Mouse (Mus musculus): ENCODE measurements around the gene Hap1. TPM values are rescaled to one million over a fixed set of nuclear protein-coding genes. Genes with fewer than 3 reads are reported as not detected.
A peak's percentile ranks its signal among the peaks of the same experiment; 100 is the strongest.

The Hap1 gene
- polyA plus RNA-seq, 1 experiment, result 11.9 TPM

DNA sequence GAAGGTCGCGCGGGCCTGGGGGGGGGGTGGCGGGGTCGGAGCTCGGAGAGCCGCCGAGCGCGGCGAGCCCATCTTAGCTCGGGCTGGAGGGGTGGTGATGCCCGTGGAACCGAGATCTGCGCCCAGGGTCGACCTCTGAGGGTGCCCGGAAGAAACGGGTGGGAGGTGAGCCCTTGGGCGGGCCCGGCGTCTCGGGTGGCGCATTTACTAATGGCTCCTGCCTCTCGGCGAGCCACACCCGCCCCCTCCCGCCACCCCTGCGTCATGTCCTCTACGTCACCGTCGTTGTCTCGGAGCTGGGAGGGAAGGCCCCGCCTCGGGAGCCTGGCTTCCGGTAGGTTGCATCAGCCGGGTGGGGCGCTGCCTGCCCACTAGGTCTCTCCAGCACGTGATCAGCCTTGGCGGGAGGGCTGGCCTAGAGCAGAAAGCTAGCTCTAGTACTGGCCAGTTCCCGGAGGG, 35.7 kb downstream of the Hap1 start:
- TF ChIP-seq POLR2A (IDR thresholded peaks at IDR 0.05; ENCODE audit: borderline replicate concordance, control insufficient read depth, low read depth, low read length) (peak; percentile 94), CTCF (IDR thresholded peaks at IDR 0.05; ENCODE audit: control insufficient read depth, insufficient read depth, low read length) (no peak; the same call in 1 of the 2 replicates)
- Histone ChIP-seq H3K27ac (ENCODE audit: control insufficient read depth, insufficient read depth, low read depth, low read length, poor library complexity) (peak overlapping the region; percentile 99), H3K4me1 (ENCODE audit: control insufficient read depth, insufficient read depth, low read length) (no peaks in the 10 kb centered on the region; the same call in 1 of the 2 replicates), H3K4me3 (replicated peaks; ENCODE audit: control insufficient read depth, low read depth, low read length) (peak overlapping the region; percentile 92)
- under 1% methylated on average over 36 of the region's 40 CpGs for WGBS

DNA sequence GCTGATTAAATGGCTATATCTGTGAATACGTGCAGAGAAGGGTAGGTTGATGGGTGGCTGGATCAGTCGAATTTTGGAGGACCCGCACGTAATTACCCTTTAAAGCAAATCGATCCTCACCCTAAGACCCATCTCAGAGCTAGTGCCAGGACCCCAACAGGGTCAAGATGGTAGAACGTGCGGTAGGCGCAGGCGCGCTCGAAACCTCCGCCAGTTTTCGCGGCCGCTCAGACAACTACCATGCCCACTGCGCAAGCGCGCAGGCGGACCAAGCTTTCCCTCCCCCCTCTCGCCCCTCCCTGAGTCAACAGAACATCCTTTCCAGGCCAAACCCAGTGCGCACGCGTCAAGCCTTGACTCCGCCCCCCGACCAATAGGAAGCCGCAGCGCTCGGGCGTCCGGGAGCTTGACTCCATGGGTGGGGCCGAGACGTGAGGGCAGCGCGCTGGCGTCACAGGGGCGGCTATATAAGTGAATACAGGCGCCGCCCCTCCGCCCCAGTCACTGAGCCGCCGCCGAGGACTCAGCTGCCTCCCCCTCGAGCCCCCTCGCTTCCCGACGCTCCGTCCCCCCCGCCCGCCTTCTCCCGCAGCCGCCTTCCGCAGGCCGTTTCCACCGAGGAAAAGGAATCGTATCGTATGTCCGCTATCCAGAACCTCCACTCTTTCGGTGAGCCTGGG, 36.3 kb downstream of the Hap1 start, which contains the start of gene Eif1:
TSS of gene Eif1 (plus strand) at position 394 of the 680 bp plus-strand sequence.
- Histone ChIP-seq H3K4me3 (replicated peaks; ENCODE audit: control insufficient read depth, low read depth, low read length) (peak within 1 kb of the TSS; percentile 92), H3K4me1 (ENCODE audit: control insufficient read depth, insufficient read depth, low read length) (no peaks in the 10 kb centered on the region; the same call in 1 of the 2 replicates), H3K27ac (ENCODE audit: control insufficient read depth, insufficient read depth, low read depth, low read length, poor library complexity) (peak within 1 kb of the TSS; percentile 99)
- WGBS, result under 1% methylated on average over 58 of the region's 58 CpGs
- TF ChIP-seq POLR2A (IDR thresholded peaks at IDR 0.05; ENCODE audit: borderline replicate concordance, control insufficient read depth, low read depth, low read length), result peak; percentile 39; the same call in 1 of the 2 replicates
- no peak for TF ChIP-seq CTCF (IDR thresholded peaks at IDR 0.05; ENCODE audit: control insufficient read depth, insufficient read depth, low read length)

DNA sequence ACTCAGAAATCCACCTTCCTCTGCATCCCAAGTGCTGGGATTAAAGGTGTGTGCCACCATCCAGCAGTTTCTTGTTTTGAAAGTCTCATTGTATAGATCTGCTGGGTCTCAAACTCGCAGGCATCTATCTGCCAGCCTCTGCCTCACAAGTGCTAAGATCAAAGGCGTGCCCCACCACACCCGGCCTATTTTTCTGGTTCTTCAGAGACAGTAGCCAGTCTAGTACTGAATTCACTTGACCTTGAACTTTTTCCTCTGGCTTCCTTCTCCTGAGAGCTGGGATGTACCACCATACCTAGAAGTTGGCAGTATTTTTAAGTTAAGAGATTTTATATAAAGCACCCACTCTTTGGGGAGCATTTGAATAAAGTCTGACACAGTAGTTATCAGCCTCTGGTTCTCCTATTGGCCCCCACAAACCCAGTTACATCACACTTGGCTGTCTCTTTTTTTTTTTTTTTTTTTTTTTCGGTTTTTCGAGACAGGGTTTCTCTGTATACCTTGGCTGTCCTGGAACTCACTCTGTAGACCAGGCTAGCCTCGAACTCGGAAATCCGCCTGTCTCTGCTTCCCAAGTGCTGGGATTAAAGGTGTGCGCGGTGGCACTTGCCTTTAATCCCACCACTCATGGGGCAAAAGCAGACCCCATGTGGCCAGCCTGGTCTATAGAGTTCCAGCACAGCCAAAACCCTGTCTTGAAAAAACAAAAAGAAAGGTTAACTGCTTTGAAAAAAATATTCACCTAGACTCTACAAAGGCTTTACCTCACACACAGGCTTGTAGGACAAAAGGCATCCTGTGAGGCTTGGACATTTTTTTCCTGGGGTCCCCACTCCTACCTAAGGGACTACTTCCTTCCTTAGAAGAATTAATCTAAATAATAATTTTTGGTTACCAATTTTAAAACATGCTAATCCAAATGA, 37.1 kb downstream of the Hap1 start:
- H3K27ac ChIP-seq (ENCODE audit: control insufficient read depth, insufficient read depth, low read depth, low read length, poor library complexity), result peak overlapping the region; percentile 74

DNA sequence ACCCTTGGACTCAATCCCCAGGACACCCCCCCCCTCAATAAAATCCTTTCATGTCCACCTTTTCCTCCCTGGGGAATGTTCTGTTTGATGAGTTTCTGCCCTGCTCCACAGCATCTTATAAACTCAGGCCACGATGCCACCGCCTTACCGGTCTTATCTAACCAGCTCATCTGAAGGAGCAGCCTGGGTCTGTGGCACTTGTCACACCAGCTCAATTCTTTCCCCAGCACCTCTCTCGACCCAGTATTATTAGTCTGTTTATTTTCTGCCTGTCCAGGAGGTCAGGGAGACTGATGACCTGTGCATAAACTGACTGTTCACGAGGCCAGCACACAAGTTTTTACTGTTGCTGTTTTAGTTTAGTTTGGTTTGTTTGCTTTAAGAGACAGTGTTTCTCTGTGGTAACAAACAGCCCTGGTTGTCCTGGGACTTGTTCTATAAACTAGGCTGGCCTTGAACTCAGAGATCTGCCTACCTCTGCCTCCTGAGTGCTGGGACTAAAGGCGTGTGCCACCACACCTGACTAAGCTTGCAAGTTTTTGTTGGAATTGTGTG, 38.0 kb downstream of the Hap1 start:
- Histone ChIP-seq H3K4me3 (replicated peaks; ENCODE audit: control insufficient read depth, low read depth, low read length) (no peak overlapping the region), H3K4me1 (ENCODE audit: control insufficient read depth, insufficient read depth, low read length) (no peaks in the 10 kb centered on the region; the same call in 1 of the 2 replicates), H3K27ac (ENCODE audit: control insufficient read depth, insufficient read depth, low read depth, low read length, poor library complexity) (peak overlapping the region; percentile 57; the same call in 1 of the 2 replicates)
- TF ChIP-seq CTCF (IDR thresholded peaks at IDR 0.05; ENCODE audit: control insufficient read depth, insufficient read depth, low read length), result no peak
- no peak for TF ChIP-seq POLR2A (IDR thresholded peaks at IDR 0.05; ENCODE audit: borderline replicate concordance, control insufficient read depth, low read depth, low read length)
- 66% methylated on average over 6 of the region's 6 CpGs for WGBS

More for the DNA sequence above, 37.1 kb downstream of the Hap1 start:
- H3K4me3 ChIP-seq (replicated peaks; ENCODE audit: control insufficient read depth, low read depth, low read length), result no peak overlapping the region
- WGBS, result 67% methylated on average over 10 of the region's 10 CpGs
- TF ChIP-seq POLR2A (IDR thresholded peaks at IDR 0.05; ENCODE audit: borderline replicate concordance, control insufficient read depth, low read depth, low read length) (no peak), CTCF (IDR thresholded peaks at IDR 0.05; ENCODE audit: control insufficient read depth, insufficient read depth, low read length) (no peak)
- no peaks in the 10 kb centered on the region; the same call in 1 of the 2 replicates for H3K4me1 ChIP-seq (ENCODE audit: control insufficient read depth, insufficient read depth, low read length)

DNA sequence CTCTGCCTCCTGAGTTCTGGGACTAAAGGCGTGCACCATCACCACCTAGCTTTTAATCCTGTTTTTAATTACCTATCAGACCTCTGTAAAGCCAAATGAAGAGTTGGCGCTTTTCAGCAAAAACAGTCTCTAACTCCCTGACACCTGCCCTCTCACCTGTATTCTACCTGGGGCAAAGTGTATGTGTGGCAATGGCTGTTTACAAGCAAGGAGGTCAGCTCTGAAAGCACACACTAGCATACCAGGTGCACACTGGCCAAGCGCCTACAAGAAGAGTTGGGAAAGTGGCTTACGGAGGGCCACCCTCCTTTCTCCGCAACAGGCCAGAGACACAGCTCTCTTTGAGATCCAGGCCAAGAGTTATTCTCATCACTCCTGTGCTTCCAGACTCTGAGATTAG, 40.5 kb downstream of the Hap1 start:
- no peak for TF ChIP-seq CTCF (IDR thresholded peaks at IDR 0.05; ENCODE audit: control insufficient read depth, insufficient read depth, low read length)
- H3K4me3 ChIP-seq (replicated peaks; ENCODE audit: control insufficient read depth, low read depth, low read length), result no peak overlapping the region
- no peak overlapping the region for H3K27ac ChIP-seq (ENCODE audit: control insufficient read depth, insufficient read depth, low read depth, low read length, poor library complexity)
- no peaks in the 10 kb centered on the region for H3K4me1 ChIP-seq (ENCODE audit: control insufficient read depth, insufficient read depth, low read length)
- 91% methylated on average over 5 of the region's 5 CpGs for WGBS

DNA sequence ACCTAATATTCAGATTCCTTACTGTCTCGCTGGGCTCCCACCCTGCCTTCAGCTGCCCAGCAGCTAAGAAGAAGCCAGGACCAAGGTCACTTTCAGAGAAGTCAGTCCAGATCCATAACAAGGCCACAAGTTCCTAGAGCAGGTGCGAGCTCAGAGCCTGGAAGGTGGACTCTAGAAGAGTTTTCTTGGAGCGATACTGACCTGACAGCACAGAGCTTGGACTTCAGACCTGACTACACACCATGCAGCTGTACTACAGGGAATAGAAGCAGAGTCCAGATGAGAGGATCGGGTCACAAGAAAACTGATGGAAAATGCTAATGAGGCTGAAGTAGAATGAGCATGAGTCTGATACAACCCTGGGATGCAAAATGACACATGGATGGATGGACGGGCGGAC, 42.5 kb downstream of the Hap1 start:
- 92% methylated on average over 6 of the region's 6 CpGs for WGBS
- TF ChIP-seq POLR2A (IDR thresholded peaks at IDR 0.05; ENCODE audit: borderline replicate concordance, control insufficient read depth, low read depth, low read length) (no peak), CTCF (IDR thresholded peaks at IDR 0.05; ENCODE audit: control insufficient read depth, insufficient read depth, low read length) (no peak)
- H3K27ac ChIP-seq (ENCODE audit: control insufficient read depth, insufficient read depth, low read depth, low read length, poor library complexity), result no peak overlapping the region
- H3K4me3 ChIP-seq (replicated peaks; ENCODE audit: control insufficient read depth, low read depth, low read length), result no peak overlapping the region
- H3K4me1 ChIP-seq (ENCODE audit: control insufficient read depth, insufficient read depth, low read length), result no peaks in the 10 kb centered on the region

DNA sequence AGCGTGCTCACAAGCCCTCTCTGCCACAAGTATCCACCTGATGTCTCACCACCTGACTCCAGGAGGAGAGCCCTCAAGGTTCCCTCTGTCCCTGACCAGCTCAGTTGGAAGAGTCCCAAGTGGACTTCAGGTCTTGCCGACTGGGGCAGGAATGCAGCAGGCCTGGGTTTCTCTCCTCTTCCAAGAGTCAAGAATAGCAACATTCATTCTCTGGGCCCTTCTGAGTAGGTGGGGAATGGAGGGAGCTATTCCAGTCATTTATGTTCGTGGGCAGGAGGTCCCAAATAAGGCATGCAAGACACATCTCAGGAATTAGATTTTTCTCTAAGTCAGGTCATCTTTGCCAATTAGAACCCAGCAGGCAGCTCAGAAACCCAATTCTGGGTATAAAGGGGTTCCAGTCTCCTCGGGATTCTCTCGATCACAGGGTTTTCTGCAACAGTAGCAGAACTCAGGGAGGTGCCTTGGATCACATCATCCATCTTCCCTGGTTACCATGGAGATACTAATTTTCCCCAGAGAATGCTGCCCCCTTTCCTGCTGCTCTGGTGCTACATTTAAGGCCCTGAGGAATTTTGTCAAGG, 43.7 kb downstream of the Hap1 start:
- WGBS, result 51% methylated on average over 5 of the region's 5 CpGs
- H3K4me1 ChIP-seq (ENCODE audit: control insufficient read depth, insufficient read depth, low read length), result no peaks in the 10 kb centered on the region
- H3K27ac ChIP-seq (ENCODE audit: control insufficient read depth, insufficient read depth, low read depth, low read length, poor library complexity), result no peak overlapping the region
- no peak overlapping the region for H3K4me3 ChIP-seq (replicated peaks; ENCODE audit: control insufficient read depth, low read depth, low read length)
- no peak for TF ChIP-seq POLR2A (IDR thresholded peaks at IDR 0.05; ENCODE audit: borderline replicate concordance, control insufficient read depth, low read depth, low read length)

Data from bone marrow, adult 2 months (tissue).